Mouse (Mus musculus) neural tube, embryonic 14.5 days (tissue): Measurements from ENCODE around the gene Zfp354a. TPM values are rescaled to one million over a fixed set of nuclear protein-coding genes. Genes with fewer than 3 reads are reported as not detected.

Source experiments
- ATAC-seq: fragments of 200-750 bp; cut with Nextera tagmentation; 2 replicates; pipeline ENCODE4 v1.8.0; 2017; ENCODE audit warnings: low read depth, mild to moderate bottlenecking, moderate TSS enrichment, moderate library complexity
- H3K27ac ChIP-seq: fragments of 300-500 bp; sonication (generic); 2 replicates; pipeline ENCODE4 v1.5.1; 2014; ENCODE audit warnings: low read depth, mild to moderate bottlenecking, control low read depth, low read length, moderate library complexity, mixed read lengths
- H3K27me3 ChIP-seq: fragments of 300-500 bp; sonication (generic); 2 replicates; pipeline ENCODE4 v1.6.1; 2014; ENCODE audit warnings: low read length; ENCODE audit not compliant: control insufficient read depth, insufficient read depth
- H3K36me3 ChIP-seq: fragments of 300-500 bp; sonication (generic); 2 replicates; pipeline ENCODE4 v1.6.1; 2014; ENCODE audit warnings: low read length, mixed read lengths; ENCODE audit not compliant: control insufficient read depth, insufficient read depth
- H3K4me1 ChIP-seq: fragments of 300-500 bp; sonication (generic); 2 replicates; pipeline ENCODE4 v1.6.1; 2014; ENCODE audit warnings: low read length; ENCODE audit not compliant: control insufficient read depth, insufficient read depth
- H3K4me2 ChIP-seq: fragments of 300-500 bp; sonication (generic); 2 replicates; pipeline ENCODE4 v1.6.1; 2014; ENCODE audit warnings: mild to moderate bottlenecking, low read depth, low read length, control low read depth
- H3K4me3 ChIP-seq: fragments of 300-500 bp; sonication (generic); 2 replicates; pipeline ENCODE4 v1.5.1; 2014; ENCODE audit warnings: low read depth, low read length, control low read depth, mixed read lengths
- H3K9ac ChIP-seq: fragments of 300-500 bp; sonication (generic); replicated peaks from 2 replicates; pipeline ENCODE4 v1.6.1; 2014; ENCODE audit warnings: low read depth, mild to moderate bottlenecking, control low read depth, low read length, mixed read lengths
- H3K9me3 ChIP-seq: fragments of 300-500 bp; sonication (generic); 2 replicates; pipeline ENCODE4 v1.6.1; 2016; ENCODE audit warnings: low read length; ENCODE audit not compliant: control insufficient read depth
- WGBS: fragments of 180-500 bp; shearing (Covaris S2); extraction: QIAGEN DNeasy Blood & Tissue Kit; methylation state at CpG from one replicate; pipeline ENCODE4 v1.1.7; 2014; 5-methylcytosine and 5-hydroxymethylcytosine counted together
- polyA plus RNA-seq: library from polyadenylated mRNA; unstranded; fragments of >200 nt; fragmentation: Nextera tagmentation; extraction: Ambion mirVana; gene quantifications from 2 replicates; pipeline ENCODE4 v1.2.1, GENCODE M21; 2014

The Zfp354a gene
- polyA plus RNA-seq, 1 experiment from 2014 or later: 13.9 TPM

DNA sequence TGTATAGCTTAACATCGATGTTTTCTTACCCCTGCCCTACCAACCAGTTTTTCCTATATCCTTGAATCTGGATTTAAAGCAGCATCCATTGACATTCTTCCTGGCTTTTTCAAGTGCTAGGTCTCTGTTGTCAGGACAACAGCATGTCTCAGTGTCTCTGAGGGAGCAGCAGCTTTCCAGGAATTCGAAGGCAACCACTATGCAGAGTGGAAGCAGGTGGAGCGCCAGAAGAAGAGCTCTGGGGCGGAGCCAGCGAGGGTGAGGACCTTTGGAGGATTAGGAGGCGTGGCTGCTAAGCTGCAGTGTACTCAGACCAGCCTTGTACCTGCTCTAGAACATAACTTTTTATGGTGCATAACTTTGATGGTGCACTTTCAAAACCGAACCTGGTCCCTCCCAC lies 25.5 kb downstream of the Zfp354a start:
- H3K27me3 ChIP-seq: no peaks in the 10 kb centered on the region
- no peak overlapping the region for H3K4me2 ChIP-seq
- no peaks in the 10 kb centered on the region for H3K36me3 ChIP-seq
- 50% methylated on average over 7 of the region's 7 CpGs for WGBS
- no peaks in the 10 kb centered on the region for H3K9me3 ChIP-seq
- H3K4me3 ChIP-seq: no peak overlapping the region
- no peak for ATAC-seq
- no peak overlapping the region for H3K9ac ChIP-seq
- H3K27ac ChIP-seq: no peak overlapping the region
- H3K4me1 ChIP-seq: no peaks in the 10 kb centered on the region

DNA sequence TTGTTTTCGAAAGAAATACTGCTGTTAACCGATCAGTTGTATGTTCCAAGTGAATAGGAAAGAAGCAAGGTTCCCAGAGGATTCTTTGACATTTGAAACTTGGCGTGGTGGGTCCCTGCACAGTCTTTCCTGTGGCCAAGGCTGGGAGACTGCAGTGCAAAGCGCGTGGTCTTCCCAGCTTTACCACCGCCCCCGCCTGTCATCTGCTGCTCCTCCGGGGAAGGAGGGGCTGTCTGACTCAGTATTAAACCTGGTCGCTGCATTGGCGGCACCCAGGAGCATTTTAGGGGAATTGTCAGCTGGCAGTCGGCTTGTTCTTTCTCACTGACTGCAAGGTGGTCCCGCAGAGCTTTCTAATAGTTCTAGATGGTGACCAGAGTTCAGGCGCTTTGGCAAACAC lies 26.2 kb downstream of the Zfp354a start:
- no peak overlapping the region for H3K4me3 ChIP-seq
- no peaks in the 10 kb centered on the region for H3K27me3 ChIP-seq
- ATAC-seq: no peak
- 66% methylated on average over 13 of the region's 13 CpGs for WGBS
- H3K9ac ChIP-seq: no peak overlapping the region
- H3K9me3 ChIP-seq: no peaks in the 10 kb centered on the region
- no peaks in the 10 kb centered on the region for H3K4me1 ChIP-seq
- no peak overlapping the region for H3K27ac ChIP-seq
- no peak overlapping the region for H3K4me2 ChIP-seq
- H3K36me3 ChIP-seq: no peaks in the 10 kb centered on the region

DNA sequence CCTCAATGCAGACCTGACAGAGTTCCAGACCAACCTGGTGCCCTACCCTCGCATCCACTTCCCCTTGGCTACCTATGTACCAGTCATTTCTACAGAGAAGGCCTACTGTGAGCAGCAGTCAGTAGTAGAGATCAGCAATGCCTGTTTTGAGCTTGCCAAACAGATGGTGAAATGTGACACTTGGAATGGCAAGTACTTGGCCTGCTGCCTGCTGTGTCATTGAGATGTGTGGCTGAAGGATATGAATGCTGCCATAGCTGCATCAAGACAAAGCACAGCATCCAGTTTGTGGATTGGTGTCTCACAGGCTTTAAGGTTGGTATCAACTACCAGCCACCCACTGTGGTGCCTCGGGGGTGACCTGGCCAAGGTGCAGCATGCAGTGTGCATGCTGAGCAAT lies 48.2 kb downstream of the Zfp354a start:
- no peak overlapping the region for H3K4me2 ChIP-seq
- WGBS: 93% methylated on average over 2 of the region's 2 CpGs
- H3K27ac ChIP-seq: no peak overlapping the region
- H3K9me3 ChIP-seq: no peaks in the 10 kb centered on the region
- no peak overlapping the region for H3K9ac ChIP-seq
- H3K36me3 ChIP-seq: no peaks in the 10 kb centered on the region
- no peaks in the 10 kb centered on the region for H3K4me1 ChIP-seq
- no peak overlapping the region for H3K4me3 ChIP-seq
- no peak for ATAC-seq
- H3K27me3 ChIP-seq: no peaks in the 10 kb centered on the region

DNA sequence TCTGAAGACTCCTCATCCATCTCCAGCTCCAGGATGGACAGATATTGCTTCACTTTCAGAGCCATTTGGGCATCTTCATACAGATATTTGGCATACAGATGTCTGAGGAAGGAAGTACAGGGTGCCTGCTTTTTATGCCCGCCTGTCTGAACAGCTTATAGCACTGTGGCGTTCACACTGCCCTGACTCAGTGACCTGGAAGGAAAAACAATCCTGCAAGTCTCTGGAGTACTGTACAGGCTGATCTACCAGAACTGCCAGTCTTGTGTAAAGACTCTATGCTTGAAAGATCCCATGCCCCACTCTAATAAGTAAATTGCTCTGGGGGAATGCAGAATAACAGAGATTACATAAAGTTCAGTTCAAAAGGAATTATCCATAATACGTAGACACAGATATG lies 51.6 kb downstream of the Zfp354a start:
- H3K4me2 ChIP-seq: no peak overlapping the region
- no peak overlapping the region for H3K27ac ChIP-seq
- no peak for ATAC-seq
- no peaks in the 10 kb centered on the region for H3K27me3 ChIP-seq
- H3K36me3 ChIP-seq: no peaks in the 10 kb centered on the region
- 76% methylated on average over 3 of the region's 3 CpGs for WGBS
- no peak overlapping the region for H3K9ac ChIP-seq
- H3K4me3 ChIP-seq: no peak overlapping the region
- no peaks in the 10 kb centered on the region for H3K4me1 ChIP-seq
- H3K9me3 ChIP-seq: no peaks in the 10 kb centered on the region

Other genes with a start within 250 kb of the Zfp354a start
- gene Zfp354c, start 231.5 kb upstream of the Zfp354a start, polyA plus RNA-seq: 72.1 and 81.7 TPM in 2 replicates
- gene Zfp879, start 217.7 kb upstream of the Zfp354a start, polyA plus RNA-seq: 1.4 and 2.3 TPM in 2 replicates
- not detected in 2 replicates for gene Grm6, start 208.6 kb upstream of the Zfp354a start, polyA plus RNA-seq
- 10.8 and 13.8 TPM in 2 replicates for gene Zfp454, start 171.6 kb upstream of the Zfp354a start, polyA plus RNA-seq
- gene Zfp2, start 143.1 kb upstream of the Zfp354a start, polyA plus RNA-seq: 48.0 and 55.8 TPM in 2 replicates
- gene Zfp354b, start 127.6 kb upstream of the Zfp354a start, polyA plus RNA-seq: 5.0 TPM in 2 replicates
- gene 4933414I15Rik, start 115.5 kb upstream of the Zfp354a start, polyA plus RNA-seq: not detected in 2 replicates
- gene Prop1, start 105.5 kb upstream of the Zfp354a start, polyA plus RNA-seq: not detected in 2 replicates
- gene Olfr1378, start 92.7 kb upstream of the Zfp354a start, polyA plus RNA-seq: not detected in 2 replicates
- gene Olfr1377, start 77.3 kb upstream of the Zfp354a start, polyA plus RNA-seq: not detected in 2 replicates
- not detected in 2 replicates for gene Olfr51, start 55.7 kb upstream of the Zfp354a start, polyA plus RNA-seq
- not detected in 2 replicates for gene Olfr54, start 45.0 kb upstream of the Zfp354a start, polyA plus RNA-seq
- gene Olfr1375, start 11.1 kb upstream of the Zfp354a start, polyA plus RNA-seq: not detected in 2 replicates
- not detected in 2 replicates for gene Gm12569, start 161.2 kb downstream of the Zfp354a start, polyA plus RNA-seq
- 153 TPM in 2 replicates for gene Clk4, start 202.5 kb downstream of the Zfp354a start, polyA plus RNA-seq
- 0.28 and 0.37 TPM in 2 replicates for gene BC049762, start 203.8 kb downstream of the Zfp354a start, polyA plus RNA-seq
- 5.2 and 7.9 TPM in 2 replicates for gene Col23a1, start 230.7 kb downstream of the Zfp354a start, polyA plus RNA-seq